Mouse (Mus musculus): ENCODE data around the gene E330017A01Rik. TPM values are rescaled to one million over a fixed set of nuclear protein-coding genes. Genes with fewer than 3 reads are reported as not detected.
"Not testable (repeated sequence)": the region's sequence is repeated elsewhere in the genome, so short reads cannot be mapped to it uniquely, and the experiment has no call there.

The E330017A01Rik gene
- total RNA-seq (2021): not detected
- long read RNA-seq, experiment 1: 0 reads
- long read RNA-seq, experiment 2: 0 reads

GRCm38 (mm10) chr16:58638689-58639175, at the start of gene E330017A01Rik:
Gene E330017A01Rik, minus strand, starts transcription at chr16:58638739.
- no peak for DNase-seq

GRCm38 (mm10) chr16:58685548-58686537, 47.3 kb upstream of the E330017A01Rik start:
- no peak for DNase-seq

GRCm38 (mm10) chr16:58684537-58684936, 46.0 kb upstream of the E330017A01Rik start:
- no peak for DNase-seq

- no peak for DNase-seq
These were observed 45.4 kb upstream of the E330017A01Rik start for GRCm38 (mm10) chr16:58683911-58684310.

GRCm38 (mm10) chr16:58682870-58683269, 44.3 kb upstream of the E330017A01Rik start:
- no peak for DNase-seq

- DNase-seq: no peak
These were observed 43.5 kb upstream of the E330017A01Rik start for GRCm38 (mm10) chr16:58682046-58682445.

GRCm38 (mm10) chr16:58678660-58679059, 40.1 kb upstream of the E330017A01Rik start:
- no peak for DNase-seq

- no peak for DNase-seq
These were observed 39.0 kb upstream of the E330017A01Rik start for GRCm38 (mm10) chr16:58677491-58677890.

GRCm38 (mm10) chr16:58676633-58677032, 38.1 kb upstream of the E330017A01Rik start:
- no peak for DNase-seq

GRCm38 (mm10) chr16:58676156-58676555, 37.6 kb upstream of the E330017A01Rik start:
- no peak for DNase-seq

- DNase-seq: no peak
These were observed 36.7 kb upstream of the E330017A01Rik start for GRCm38 (mm10) chr16:58675256-58675655.

GRCm38 (mm10) chr16:58673811-58674410, 35.4 kb upstream of the E330017A01Rik start:
- DNase-seq: no peak

- DNase-seq: no peak
These were observed 33.9 kb upstream of the E330017A01Rik start for GRCm38 (mm10) chr16:58672396-58672795.

- DNase-seq: no peak
These were observed 32.9 kb upstream of the E330017A01Rik start for GRCm38 (mm10) chr16:58671212-58671985.

GRCm38 (mm10) chr16:58670643-58671042, 32.1 kb upstream of the E330017A01Rik start:
- no peak for DNase-seq

- peak; percentile 85 for DNase-seq
These were observed 31.5 kb upstream of the E330017A01Rik start, which contains the start of gene Cpox for GRCm38 (mm10) chr16:58669917-58670630. Gene Cpox, plus strand, starts transcription at chr16:58670292.

- DNase-seq: peak; percentile 22
These were observed 30.7 kb upstream of the E330017A01Rik start for GRCm38 (mm10) chr16:58669264-58669663.

- DNase-seq: no peak
These were observed 30.0 kb upstream of the E330017A01Rik start for GRCm38 (mm10) chr16:58668586-58668985.

- not testable (repeated sequence) for DNase-seq
These were observed 28.1 kb upstream of the E330017A01Rik start for GRCm38 (mm10) chr16:58666681-58667080.

GRCm38 (mm10) chr16:58665137-58665536, 26.6 kb upstream of the E330017A01Rik start:
- DNase-seq: not testable (repeated sequence)

- no peak for DNase-seq
These were observed 25.3 kb upstream of the E330017A01Rik start for GRCm38 (mm10) chr16:58663816-58664215.
